12 mouse cellular contexts compared by ENCODE assay signal in the genomic region with DNA sequence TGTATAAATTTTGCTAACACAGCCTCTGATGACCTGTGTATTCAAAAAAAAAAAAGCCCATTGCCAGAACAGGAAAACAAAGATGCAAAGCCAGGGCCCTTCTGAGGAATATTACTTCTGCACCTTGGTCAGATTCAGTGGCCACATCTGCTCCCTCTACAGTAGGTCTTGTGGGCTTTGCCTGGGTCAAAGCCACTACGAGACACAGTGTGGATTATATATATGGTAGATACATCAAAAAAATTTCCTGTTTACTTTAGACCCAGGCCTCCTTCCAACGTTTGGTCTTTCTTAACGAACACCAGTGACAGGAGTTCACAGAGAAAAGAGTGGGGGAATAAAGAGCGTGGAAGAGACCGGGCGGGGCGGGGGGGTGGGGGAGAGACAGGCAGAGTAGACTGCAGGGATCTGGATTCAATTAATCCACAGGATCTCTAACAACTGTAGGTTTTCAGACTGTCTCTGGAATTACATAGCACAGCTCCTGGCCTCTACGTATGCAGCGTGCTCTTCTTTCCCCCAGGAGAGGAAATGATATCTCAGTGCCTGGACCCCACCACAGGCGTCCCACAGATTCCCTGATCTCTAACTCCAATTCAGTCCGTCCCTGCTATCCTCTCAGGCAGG. TPM values are rescaled to one million over a fixed set of nuclear protein-coding genes. Genes with fewer than 3 reads are reported as not detected.
A peak's percentile ranks its signal among the peaks of the same experiment; 100 is the strongest.
DNase-seq lines count a peak whose midpoint lies in the region; ATAC-seq and TF ChIP-seq lines count a peak whose summit lies in the region.
"Had no signal": no experiment of that assay in that cellular context is flagged by ENCODE, and none has a peak within 500 bp of the region (broad histone marks: within the 10 kb centered on the region; RNA-seq: fewer than 3 reads in every experiment).

No protein-coding gene starts in this region.

- WGBS in forebrain, embryonic 16.5 days = 45% methylated on average over 11 of the region's 11 CpGs
- WGBS in forebrain, embryonic 10.5 days = 58% methylated on average over 11 of the region's 11 CpGs
- 66% methylated on average over 11 of the region's 11 CpGs for WGBS in midbrain, embryonic 12.5 days
- 69% methylated on average over 11 of the region's 11 CpGs for WGBS in midbrain, embryonic 10.5 days
- 59% methylated on average over 11 of the region's 11 CpGs for WGBS in hindbrain, postnatal 0 days
- WGBS in stomach, embryonic 15.5 days = 40% methylated on average over 11 of the region's 11 CpGs

- H3K4me3 ChIP-seq in forebrain, embryonic 16.5 days (replicated peaks; ENCODE audit: low read length) = no peak overlapping the region
- no peak overlapping the region for H3K4me3 ChIP-seq in forebrain, embryonic 10.5 days
- H3K4me3 ChIP-seq in midbrain, embryonic 12.5 days = no peak overlapping the region
- no peak overlapping the region for H3K4me3 ChIP-seq in midbrain, embryonic 10.5 days
- no peak overlapping the region for H3K4me3 ChIP-seq in hindbrain, postnatal 0 days (ENCODE audit: low read length)
- no peak overlapping the region for H3K4me3 ChIP-seq in stomach, embryonic 15.5 days (replicated peaks)
- H3K4me3 ChIP-seq: gastrocnemius, adult 2 months; heart, embryonic 13.5 days had no signal

- no peaks in the 10 kb centered on the region for H3K9me3 ChIP-seq in forebrain, embryonic 16.5 days (ENCODE audit: control insufficient read depth, low read length)
- no peaks in the 10 kb centered on the region for H3K9me3 ChIP-seq in forebrain, embryonic 10.5 days
- H3K9me3 ChIP-seq in midbrain, embryonic 12.5 days = no peaks in the 10 kb centered on the region
- no peaks in the 10 kb centered on the region for H3K9me3 ChIP-seq in midbrain, embryonic 10.5 days (replicated peaks)
- H3K9me3 ChIP-seq in hindbrain, postnatal 0 days (ENCODE audit: low read length) = no peaks in the 10 kb centered on the region
- no peaks in the 10 kb centered on the region for H3K9me3 ChIP-seq in stomach, embryonic 15.5 days
- H3K9me3 ChIP-seq: heart, embryonic 13.5 days had no signal

- TF ChIP-seq CTCF in hindbrain, postnatal 0 days (IDR thresholded peaks at IDR 0.05; ENCODE audit: low read depth) = no peak

- no peak overlapping the region for H3K9ac ChIP-seq in forebrain, embryonic 16.5 days (replicated peaks; ENCODE audit: low read depth, low read length)
- no peak overlapping the region for H3K9ac ChIP-seq in midbrain, embryonic 12.5 days (replicated peaks)
- H3K9ac ChIP-seq in hindbrain, postnatal 0 days (replicated peaks; ENCODE audit: low read length) = 0 out of 2 replicates have a peak overlapping the region, but pooled peaks have one; percentile 6
- no peak overlapping the region for H3K9ac ChIP-seq in stomach, embryonic 15.5 days
- H3K9ac ChIP-seq: heart, embryonic 13.5 days had no signal

- no peak overlapping the region for H3K4me2 ChIP-seq in forebrain, embryonic 16.5 days (ENCODE audit: low read length)
- H3K4me2 ChIP-seq in midbrain, embryonic 12.5 days (replicated peaks) = no peak overlapping the region
- no peak overlapping the region for H3K4me2 ChIP-seq in hindbrain, postnatal 0 days (ENCODE audit: low read depth, low read length)
- no peak overlapping the region for H3K4me2 ChIP-seq in stomach, embryonic 15.5 days
- H3K4me2 ChIP-seq: heart, embryonic 13.5 days had no signal

- no peak for DNase-seq in forebrain, embryonic 10.5 days (ENCODE audit: extremely low spot score, low spot score)
- DNase-seq in midbrain, embryonic 10.5 days (ENCODE audit: low spot score) = no peak
- no peak for DNase-seq in hindbrain, postnatal 0 days (ENCODE audit: low spot score)
- DNase-seq in right cerebral cortex, postnatal 10 days (ENCODE audit: low spot score in 2 of 2) = no peak
- DNase-seq: gastrocnemius, adult 2 months; thymus, postnatal 25 days had no signal

- H3K27me3 ChIP-seq in forebrain, embryonic 16.5 days (replicated peaks; ENCODE audit: control insufficient read depth, insufficient read depth, low read length) = 0 out of 2 replicates have a peak, but pooled peaks cover 3% of the 10 kb centered on the region
- peaks cover 13% of the 10 kb centered on the region; the same call in 1 of the 2 replicates for H3K27me3 ChIP-seq in forebrain, embryonic 10.5 days (ENCODE audit: poor library complexity, severe bottlenecking)
- no peaks in the 10 kb centered on the region for H3K27me3 ChIP-seq in midbrain, embryonic 12.5 days
- H3K27me3 ChIP-seq in midbrain, embryonic 10.5 days (ENCODE audit: low read depth, poor library complexity, severe bottlenecking) = no peaks in the 10 kb centered on the region
- H3K27me3 ChIP-seq in hindbrain, postnatal 0 days (ENCODE audit: insufficient read depth, low read length) = no peaks in the 10 kb centered on the region
- no peaks in the 10 kb centered on the region for H3K27me3 ChIP-seq in stomach, embryonic 15.5 days (replicated peaks)
- H3K27me3 ChIP-seq: heart, embryonic 13.5 days had no signal

- peaks cover 45% of the 10 kb centered on the region for H3K4me1 ChIP-seq in forebrain, embryonic 16.5 days (replicated peaks; ENCODE audit: control insufficient read depth, insufficient read depth, low read length)
- H3K4me1 ChIP-seq in forebrain, embryonic 10.5 days = peaks cover 86% of the 10 kb centered on the region
- peaks cover 46% of the 10 kb centered on the region for H3K4me1 ChIP-seq in midbrain, embryonic 12.5 days
- H3K4me1 ChIP-seq in midbrain, embryonic 10.5 days = peaks cover 33% of the 10 kb centered on the region
- peaks cover 4% of the 10 kb centered on the region; the same call in 1 of the 2 replicates for H3K4me1 ChIP-seq in hindbrain, postnatal 0 days (ENCODE audit: insufficient read depth, low read length)
- peaks cover 46% of the 10 kb centered on the region for H3K4me1 ChIP-seq in stomach, embryonic 15.5 days

- 0 out of 2 replicates have a peak, but pooled peaks have one; percentile 9 for ATAC-seq in forebrain, embryonic 16.5 days
- no peak for ATAC-seq in midbrain, embryonic 12.5 days (ENCODE audit: low FRiP score, low read depth)
- ATAC-seq in hindbrain, postnatal 0 days = no peak
- no peak for ATAC-seq in stomach, embryonic 15.5 days (ENCODE audit: insufficient read depth, low FRiP score, low read depth)
- no peak for ATAC-seq in granulocyte monocyte progenitor cell, adult 5-6 weeks (replicated peaks; ENCODE audit: poor library complexity, severe bottlenecking)
- ATAC-seq: activated CD4-positive, CD25-positive, alpha-beta regulatory T cell, adult 4 months had no signal

- H3K27ac ChIP-seq in forebrain, embryonic 16.5 days (ENCODE audit: low read length) = no peak overlapping the region
- H3K27ac ChIP-seq in forebrain, embryonic 10.5 days = no peak overlapping the region; the same call in 1 of the 2 replicates
- 0 out of 2 replicates have a peak overlapping the region, but pooled peaks have one; percentile 31 for H3K27ac ChIP-seq in midbrain, embryonic 12.5 days (replicated peaks)
- H3K27ac ChIP-seq in midbrain, embryonic 10.5 days (replicated peaks) = no peak overlapping the region
- peak overlapping the region; percentile 37; the same call in 1 of the 2 replicates for H3K27ac ChIP-seq in hindbrain, postnatal 0 days
- H3K27ac ChIP-seq in stomach, embryonic 15.5 days = peak overlapping the region; percentile 88
- H3K27ac ChIP-seq: gastrocnemius, adult 2 months had no signal

- no peaks in the 10 kb centered on the region; the same call in 1 of the 2 replicates for H3K36me3 ChIP-seq in forebrain, embryonic 16.5 days (ENCODE audit: control insufficient read depth, insufficient read depth)
- peaks cover 98% of the 10 kb centered on the region for H3K36me3 ChIP-seq in forebrain, embryonic 10.5 days (replicated peaks)
- peaks cover 59% of the 10 kb centered on the region for H3K36me3 ChIP-seq in midbrain, embryonic 12.5 days
- H3K36me3 ChIP-seq in midbrain, embryonic 10.5 days = peaks cover 99% of the 10 kb centered on the region
- peaks cover 22% of the 10 kb centered on the region for H3K36me3 ChIP-seq in hindbrain, postnatal 0 days (ENCODE audit: insufficient read depth, low read length)
- H3K36me3 ChIP-seq in stomach, embryonic 15.5 days = peaks cover 9% of the 10 kb centered on the region

RNA-seq across cellular contexts. Expression of gene Fancc, which starts 28.6 kb away (rescaled TPM):
- polyA plus RNA-seq in forebrain, embryonic 16.5 days (2015; fragmentation: Nextera tagmentation; extraction: Ambion mirVana) = 13.7 and 13.8 TPM in 2 replicates
- polyA plus RNA-seq in forebrain, embryonic 10.5 days (2016; fragmentation: Nextera tagmentation; extraction: Ambion mirVana) = 22.4 and 23.9 TPM in 2 replicates
- 23.5 and 24.8 TPM in 2 replicates for polyA plus RNA-seq in midbrain, embryonic 12.5 days (2016; fragmentation: Nextera tagmentation; extraction: Ambion mirVana)
- 26.7 and 28.3 TPM in 2 replicates for polyA plus RNA-seq in midbrain, embryonic 10.5 days (2016; fragmentation: Nextera tagmentation; extraction: Ambion mirVana)
- total RNA-seq in hindbrain, postnatal 0 days (2014; rRNA removed) = 17.7 and 25.9 TPM in 2 replicates
- polyA plus RNA-seq in hindbrain, postnatal 0 days (2015; fragmentation: Nextera tagmentation; extraction: Ambion mirVana) = 11.4 and 11.9 TPM in 2 replicates
- 17.8 and 18.6 TPM in 2 replicates for polyA plus RNA-seq in stomach, embryonic 15.5 days (2015; fragmentation: Nextera tagmentation; extraction: Ambion mirVana)
- 11.3 and 14.5 TPM in 2 replicates for total RNA-seq in granulocyte monocyte progenitor cell, adult 5-6 weeks (2014; fragmentation: Nextera tagmentation)
- total RNA-seq in granulocyte monocyte progenitor cell, adult 5-6 weeks (2017) = 10.0 and 11.9 TPM in 2 replicates

RNA-seq across cellular contexts. Expression of gene Ptch1, which starts 47.7 kb away (rescaled TPM):
- 8.0 and 11.2 TPM in 2 replicates for polyA plus RNA-seq in forebrain, embryonic 16.5 days (2015; fragmentation: Nextera tagmentation; extraction: Ambion mirVana)
- 21.0 and 23.6 TPM in 2 replicates for polyA plus RNA-seq in forebrain, embryonic 10.5 days (2016; fragmentation: Nextera tagmentation; extraction: Ambion mirVana)
- polyA plus RNA-seq in midbrain, embryonic 12.5 days (2016; fragmentation: Nextera tagmentation; extraction: Ambion mirVana) = 18.6 and 24.5 TPM in 2 replicates
- 30.9 and 31.6 TPM in 2 replicates for polyA plus RNA-seq in midbrain, embryonic 10.5 days (2016; fragmentation: Nextera tagmentation; extraction: Ambion mirVana)
- total RNA-seq in hindbrain, postnatal 0 days (2014; rRNA removed) = 39.0 and 58.4 TPM in 2 replicates
- 9.6 and 10.4 TPM in 2 replicates for polyA plus RNA-seq in hindbrain, postnatal 0 days (2015; fragmentation: Nextera tagmentation; extraction: Ambion mirVana)
- 32.1 and 34.3 TPM in 2 replicates for polyA plus RNA-seq in stomach, embryonic 15.5 days (2015; fragmentation: Nextera tagmentation; extraction: Ambion mirVana)
- 9.1 and 14.0 TPM in 2 replicates for total RNA-seq in granulocyte monocyte progenitor cell, adult 5-6 weeks (2014; fragmentation: Nextera tagmentation)
- 6.6 and 7.7 TPM in 2 replicates for total RNA-seq in granulocyte monocyte progenitor cell, adult 5-6 weeks (2017)

Comparison
In these comparisons a context has a peak if more than half of its experiments do, and no peak if none do; other contexts are left out.
1. H3K27ac ChIP-seq: peak in midbrain, embryonic 12.5 days (single experiment), hindbrain, postnatal 0 days (single experiment) and stomach, embryonic 15.5 days (single experiment); none in forebrain, embryonic 16.5 days (single experiment), forebrain, embryonic 10.5 days (single experiment) and midbrain, embryonic 10.5 days (single experiment).